Mouse (Mus musculus) urinary bladder, postnatal 0 days (tissue): ENCODE data around the gene Trappc6a. TPM values are rescaled to one million over a fixed set of nuclear protein-coding genes. Genes with fewer than 3 reads are reported as not detected.

Experiments
- polyA plus RNA-seq: library from polyadenylated mRNA; unstranded; fragments of >200 nt; fragmentation: Nextera tagmentation; extraction: Ambion mirVana; gene quantifications from 2 replicates; pipeline ENCODE4 v1.2.1, GENCODE M21; 2015

Gene Trappc6a
- 82.5 and 88.1 TPM in 2 replicates for polyA plus RNA-seq

DNA sequence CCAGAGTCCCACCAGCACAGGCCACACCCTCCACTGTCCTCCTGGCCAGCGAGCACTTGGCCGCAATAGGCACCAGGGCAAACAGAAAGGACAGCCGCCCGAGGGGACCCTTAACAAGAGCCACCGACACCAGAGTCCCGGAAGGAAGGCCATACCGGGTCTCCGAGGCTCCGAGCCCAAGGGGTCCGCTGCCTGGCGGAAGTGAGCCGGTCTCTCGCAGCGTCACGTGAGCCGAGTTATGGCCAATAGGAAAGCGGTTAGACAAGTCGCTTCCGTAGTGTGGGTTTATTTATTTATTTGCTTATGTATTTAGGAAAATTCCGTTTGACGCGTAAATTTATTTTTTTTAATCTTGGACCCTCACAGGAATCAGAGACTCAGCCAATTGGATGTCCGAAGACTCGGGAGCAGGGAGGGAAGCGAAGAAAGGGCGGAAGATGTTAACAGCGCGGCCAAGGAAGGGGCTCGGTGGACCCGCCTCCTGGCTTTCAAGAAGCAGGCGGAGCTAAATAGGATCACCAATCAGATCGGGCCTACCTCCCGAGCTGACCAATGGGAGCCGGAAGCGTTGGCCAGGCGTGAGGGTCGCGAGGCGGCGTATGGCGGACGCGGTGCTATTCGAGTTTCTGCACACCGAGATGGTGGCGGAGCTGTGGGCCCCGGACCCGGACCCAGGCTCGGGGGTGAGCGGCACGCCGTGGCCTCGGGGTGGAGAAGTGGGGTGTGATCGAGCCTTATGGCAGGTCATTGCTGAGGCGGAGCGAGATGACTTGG lies at the start of gene Trappc6a, which contains the start of gene Bloc1s3:
Gene Trappc6a (plus strand): TSS at position 246 of the 774 bp plus-strand sequence.
Gene Bloc1s3 (minus strand): TSS at position 218 of the 774 bp plus-strand sequence.

DNA sequence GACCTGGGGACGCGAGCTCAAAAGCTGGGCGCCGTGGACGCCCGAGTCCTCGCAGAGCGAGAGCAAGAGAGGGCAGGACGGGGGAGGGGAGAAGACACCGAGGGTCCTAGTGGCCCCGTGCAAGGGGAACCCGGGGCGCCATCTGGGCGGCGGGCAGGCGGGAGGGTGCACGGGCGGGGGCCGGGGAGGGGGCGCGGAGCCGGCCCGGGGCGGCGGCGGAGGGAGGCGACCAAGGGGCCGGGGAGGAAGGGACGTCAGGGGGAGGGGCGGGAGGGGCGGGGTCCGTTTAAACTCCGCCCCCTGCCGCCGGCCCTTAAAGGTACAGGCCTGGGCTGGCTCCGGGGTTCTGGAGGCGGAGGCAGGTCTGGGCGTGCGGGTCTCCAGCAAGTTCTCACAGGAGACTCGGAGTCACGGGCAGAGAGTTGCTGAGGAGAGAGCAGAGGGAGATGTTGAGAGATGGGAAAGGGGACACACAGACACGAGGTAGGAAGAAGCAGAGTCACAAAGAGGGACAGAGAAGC lies 49.5 kb upstream of the Trappc6a start, which contains the start of gene Mark4:
Gene Mark4 (minus strand): TSS at position 231 of the 521 bp plus-strand sequence.

DNA sequence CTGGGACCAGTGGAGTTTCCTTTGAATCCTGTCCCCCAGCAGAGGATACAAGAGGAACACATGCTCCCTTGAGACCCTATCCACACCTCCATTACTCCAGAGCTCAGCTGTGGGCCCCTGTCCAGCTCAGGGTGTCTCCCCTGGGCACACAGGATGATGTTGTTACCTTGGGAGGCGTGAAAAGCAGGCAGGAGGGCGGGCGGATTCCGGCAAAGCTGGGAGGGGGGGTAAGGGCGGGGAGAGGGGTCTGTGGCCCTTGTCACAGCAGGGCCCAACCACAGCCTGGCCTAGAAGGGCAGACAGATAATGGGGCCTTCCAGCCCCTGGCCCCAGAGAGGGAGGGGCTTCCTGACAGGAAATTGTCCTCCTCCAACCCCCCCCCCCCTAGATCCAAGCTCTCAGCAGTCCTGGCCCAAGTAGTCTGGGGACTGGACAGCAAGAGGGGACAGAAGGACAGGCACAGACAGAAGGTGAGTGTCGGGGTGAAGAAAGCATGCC lies 45.3 kb upstream of the Trappc6a start, which contains the start of gene Exoc3l2:
Gene Exoc3l2 (plus strand): TSS at position 448 of the 498 bp plus-strand sequence.

GRCm38 (mm10) chr7:19517652-19518365 lies 9.6 kb downstream of the Trappc6a start, which contains the start of gene Nkpd1:
Gene Nkpd1 (plus strand): TSS chr7:19517838.

DNA sequence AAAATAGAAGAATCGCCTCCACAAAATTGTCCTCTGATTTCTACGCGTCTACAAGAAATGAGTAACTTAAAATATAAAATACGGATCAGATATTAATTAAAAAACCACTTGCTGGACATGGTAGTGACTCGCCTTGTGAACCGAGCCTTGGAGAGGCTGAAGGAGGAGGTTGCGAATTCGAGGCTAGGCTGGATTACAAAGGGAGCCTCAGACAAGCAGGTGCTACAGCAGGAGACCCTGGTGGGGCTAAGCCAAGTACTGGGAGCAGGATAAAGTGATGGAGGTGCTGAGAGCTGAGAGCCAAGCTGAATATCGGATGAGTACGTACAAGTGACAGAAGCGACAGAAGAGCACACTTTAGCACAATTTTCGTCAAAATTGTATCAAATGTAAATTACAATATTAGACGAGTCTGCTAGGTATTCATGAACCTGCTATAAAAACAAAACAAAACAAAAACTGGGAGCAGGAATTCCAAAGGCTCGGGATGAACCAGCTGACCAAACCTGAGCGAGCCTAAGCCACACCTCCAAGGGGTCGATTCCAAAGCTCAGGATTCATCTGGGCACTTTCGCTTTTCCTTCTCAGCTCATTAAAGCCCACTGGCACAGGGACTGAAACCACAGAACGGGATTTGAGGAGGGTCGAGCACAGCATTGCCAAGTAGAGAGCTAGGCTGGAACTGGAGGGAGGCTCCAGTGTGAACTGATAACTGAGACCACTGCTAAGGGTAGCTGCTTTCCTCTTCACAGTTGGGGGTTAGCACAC lies 54.6 kb downstream of the Trappc6a start, which contains the start of gene Ppp1r37:
Gene Ppp1r37 (minus strand): TSS at position 434 of the 768 bp plus-strand sequence.

Other genes with a start within 250 kb of the Trappc6a start
- 110 and 122 TPM in 2 replicates for gene Vasp, start 236.6 kb upstream of the Trappc6a start, polyA plus RNA-seq
- gene Ppm1n, start 228.3 kb upstream of the Trappc6a start, polyA plus RNA-seq, result 0.37 TPM in 1 of 2 replicates, not detected in the other
- 19.9 and 21.9 TPM in 2 replicates for gene Rtn2, start 225.8 kb upstream of the Trappc6a start, polyA plus RNA-seq
- gene Fosb, start 198.3 kb upstream of the Trappc6a start, polyA plus RNA-seq, result 0.57 and 0.75 TPM in 2 replicates
- gene Ercc1, start 163.6 kb upstream of the Trappc6a start, polyA plus RNA-seq, result 48.3 and 53.8 TPM in 2 replicates
- gene Cd3eap, start 148.9 kb upstream of the Trappc6a start, polyA plus RNA-seq, result 13.3 and 13.8 TPM in 2 replicates
- gene Ppp1r13l, start 148.6 kb upstream of the Trappc6a start, polyA plus RNA-seq, result 9.7 and 11.9 TPM in 2 replicates
- 5.6 and 5.9 TPM in 2 replicates for gene Ercc2, start 126.4 kb upstream of the Trappc6a start, polyA plus RNA-seq
- 4.7 and 5.9 TPM in 2 replicates for gene Klc3, start 104.3 kb upstream of the Trappc6a start, polyA plus RNA-seq
- 875 and 934 TPM in 2 replicates for gene Ckm, start 103.6 kb upstream of the Trappc6a start, polyA plus RNA-seq
- 3.7 and 4.3 TPM in 2 replicates for gene Mark4, start 49.6 kb upstream of the Trappc6a start, polyA plus RNA-seq
- gene Exoc3l2, start 45.1 kb upstream of the Trappc6a start, polyA plus RNA-seq, result 0.29 and 0.47 TPM in 2 replicates
- 1.5 and 2.0 TPM in 2 replicates for gene Bloc1s3, start within 50 bp of the Trappc6a start, polyA plus RNA-seq
- gene Nkpd1, start 9.4 kb downstream of the Trappc6a start, polyA plus RNA-seq, result 0.27 and 0.49 TPM in 2 replicates
- gene Ppp1r37, start 54.7 kb downstream of the Trappc6a start, polyA plus RNA-seq, result 16.1 and 16.9 TPM in 2 replicates
- 1.2 and 1.4 TPM in 2 replicates for gene Zfp296, start 68.9 kb downstream of the Trappc6a start, polyA plus RNA-seq
- 152 and 153 TPM in 2 replicates for gene Gemin7, start 69.2 kb downstream of the Trappc6a start, polyA plus RNA-seq
- 21.5 and 24.3 TPM in 2 replicates for gene Clasrp, start 96.1 kb downstream of the Trappc6a start, polyA plus RNA-seq
- 19.2 TPM in 2 replicates for gene Relb, start 121.0 kb downstream of the Trappc6a start, polyA plus RNA-seq
- 49.8 and 51.7 TPM in 2 replicates for gene Clptm1, start 156.6 kb downstream of the Trappc6a start, polyA plus RNA-seq
- 4.0 and 26.9 TPM in 2 replicates for gene Apoc2, start 169.5 kb downstream of the Trappc6a start, polyA plus RNA-seq
- not detected in 2 replicates for gene Gm44805, start 173.0 kb downstream of the Trappc6a start, polyA plus RNA-seq
- gene Apoc4, start 173.1 kb downstream of the Trappc6a start, polyA plus RNA-seq, result 2.9 and 3.0 TPM in 2 replicates
- 54.6 and 118 TPM in 2 replicates for gene Apoc1, start 184.3 kb downstream of the Trappc6a start, polyA plus RNA-seq
- gene Apoe, start 190.8 kb downstream of the Trappc6a start, polyA plus RNA-seq, result 475 and 2,164 TPM in 2 replicates
- gene Tomm40, start 207.0 kb downstream of the Trappc6a start, polyA plus RNA-seq, result 77.1 and 79.8 TPM in 2 replicates
- gene Nectin2, start 242.1 kb downstream of the Trappc6a start, polyA plus RNA-seq, result 55.1 and 55.3 TPM in 2 replicates